Mouse (Mus musculus) hindbrain, embryonic 13.5 days (tissue): Measurements from ENCODE around the gene Rbms1. TPM values are rescaled to one million over a fixed set of nuclear protein-coding genes. Genes with fewer than 3 reads are reported as not detected.

ENCODE experiments used
- ATAC-seq: fragments of 200-750 bp; cut with Nextera tagmentation; 2 replicates; pipeline ENCODE4 v1.8.0; 2017; ENCODE audit warnings: moderate TSS enrichment; ENCODE audit not compliant: low FRiP score
- H3K27ac ChIP-seq: fragments of 300-500 bp; sonication (generic); 2 replicates; pipeline ENCODE4 v1.5.1; 2015; ENCODE audit warnings: inconsistent platforms, mild to moderate bottlenecking, moderate library complexity
- H3K27me3 ChIP-seq: fragments of 300-500 bp; sonication (generic); 2 replicates; pipeline ENCODE4 v1.6.1; 2015; ENCODE audit warnings: mild to moderate bottlenecking, inconsistent platforms
- H3K36me3 ChIP-seq: fragments of 300-500 bp; sonication (generic); 2 replicates; pipeline ENCODE4 v1.6.1; 2015; ENCODE audit warnings: mild to moderate bottlenecking, inconsistent platforms
- H3K4me1 ChIP-seq: fragments of 300-500 bp; sonication (generic); replicated peaks from 2 replicates; pipeline ENCODE4 v1.6.1; 2015; ENCODE audit warnings: inconsistent platforms
- H3K4me2 ChIP-seq: fragments of 300-500 bp; sonication (generic); 2 replicates; pipeline ENCODE4 v1.6.1; 2015; ENCODE audit warnings: inconsistent platforms, mild to moderate bottlenecking, moderate library complexity
- H3K4me3 ChIP-seq: fragments of 300-500 bp; sonication (generic); 2 replicates; pipeline ENCODE4 v1.5.1; 2015; ENCODE audit warnings: mild to moderate bottlenecking, inconsistent platforms
- H3K9ac ChIP-seq: fragments of 300-500 bp; sonication (generic); 2 replicates; pipeline ENCODE4 v1.6.1; 2015; ENCODE audit warnings: mild to moderate bottlenecking, inconsistent platforms
- H3K9me3 ChIP-seq: fragments of 300-500 bp; sonication (generic); 2 replicates; pipeline ENCODE4 v1.6.1; 2016; ENCODE audit warnings: inconsistent platforms
- WGBS: fragments of 180-500 bp; shearing (Covaris S2); methylation state at CpG from one replicate; pipeline ENCODE4 v1.1.7; 2015; 5-methylcytosine and 5-hydroxymethylcytosine counted together
- polyA plus RNA-seq: library from polyadenylated mRNA; unstranded; fragments of >200 nt; fragmentation: Nextera tagmentation; extraction: Ambion mirVana; gene quantifications from 2 replicates; pipeline ENCODE4 v1.2.1, GENCODE M21; 2015

Gene Rbms1
- polyA plus RNA-seq, 1 experiment from 2014 or later = 71.4 TPM

- Histone ChIP-seq H3K4me1 (peaks cover 24% of the 10 kb centered on the region), H3K36me3 (no peaks in the 10 kb centered on the region), H3K27ac (0 out of 2 replicates have a peak overlapping the region, but pooled peaks have one; percentile 45), H3K27me3 (no peaks in the 10 kb centered on the region), H3K9ac (no peak overlapping the region), H3K4me3 (no peak overlapping the region), H3K9me3 (no peaks in the 10 kb centered on the region), H3K4me2 (no peak overlapping the region)
- no peak for ATAC-seq
- WGBS = 75% methylated on average over 14 of the region's 14 CpGs
Measured at GRCm38 (mm10) chr2:60851057-60851718, 111.8 kb downstream of the Rbms1 start.

GRCm38 (mm10) chr2:60848478-60848877 is 114.5 kb downstream of the Rbms1 start:
- no peak overlapping the region for H3K9ac ChIP-seq
- ATAC-seq = no peak
- H3K4me2 ChIP-seq = no peak overlapping the region
- H3K27ac ChIP-seq = no peak overlapping the region
- H3K4me3 ChIP-seq = no peak overlapping the region
- 97% methylated on average over 4 of the region's 4 CpGs for WGBS
- no peaks in the 10 kb centered on the region for H3K36me3 ChIP-seq
- H3K27me3 ChIP-seq = no peaks in the 10 kb centered on the region
- H3K4me1 ChIP-seq = peaks cover 21% of the 10 kb centered on the region
- H3K9me3 ChIP-seq = no peaks in the 10 kb centered on the region

GRCm38 (mm10) chr2:60847984-60848383 is 115.0 kb downstream of the Rbms1 start:
- no peaks in the 10 kb centered on the region for H3K27me3 ChIP-seq
- no peak overlapping the region for H3K9ac ChIP-seq
- H3K4me1 ChIP-seq = peaks cover 19% of the 10 kb centered on the region
- ATAC-seq = no peak
- H3K9me3 ChIP-seq = no peaks in the 10 kb centered on the region
- WGBS = 98% methylated on average over 3 of the region's 3 CpGs
- no peak overlapping the region for H3K4me3 ChIP-seq
- no peak overlapping the region for H3K4me2 ChIP-seq
- no peaks in the 10 kb centered on the region for H3K36me3 ChIP-seq
- no peak overlapping the region for H3K27ac ChIP-seq

GRCm38 (mm10) chr2:60845316-60845894 is 117.6 kb downstream of the Rbms1 start:
- H3K36me3 ChIP-seq = no peaks in the 10 kb centered on the region
- no peak for ATAC-seq
- no peak overlapping the region for H3K4me3 ChIP-seq
- H3K27ac ChIP-seq = no peak overlapping the region
- no peak overlapping the region for H3K4me2 ChIP-seq
- H3K9me3 ChIP-seq = no peaks in the 10 kb centered on the region
- 68% methylated on average over 5 of the region's 5 CpGs for WGBS
- H3K27me3 ChIP-seq = no peaks in the 10 kb centered on the region
- H3K9ac ChIP-seq = no peak overlapping the region
- peaks cover 6% of the 10 kb centered on the region for H3K4me1 ChIP-seq

GRCm38 (mm10) chr2:60844259-60844658 is 118.7 kb downstream of the Rbms1 start:
- Histone ChIP-seq H3K9ac (no peak overlapping the region), H3K4me1 (peaks cover 6% of the 10 kb centered on the region; the same call in 1 of the 2 replicates), H3K9me3 (no peaks in the 10 kb centered on the region), H3K36me3 (no peaks in the 10 kb centered on the region), H3K27ac (no peak overlapping the region), H3K4me2 (no peak overlapping the region), H3K4me3 (no peak overlapping the region), H3K27me3 (no peaks in the 10 kb centered on the region)
- ATAC-seq = no peak
- WGBS = 90% methylated on average over 1 of the region's 1 CpGs

GRCm38 (mm10) chr2:60843633-60844032 is 119.4 kb downstream of the Rbms1 start:
- no peak for ATAC-seq
- peaks cover 11% of the 10 kb centered on the region; the same call in 1 of the 2 replicates for H3K4me1 ChIP-seq

GRCm38 (mm10) chr2:60842976-60843375 is 120.0 kb downstream of the Rbms1 start:
- no peak for ATAC-seq
- H3K9me3 ChIP-seq = no peaks in the 10 kb centered on the region
- no peaks in the 10 kb centered on the region for H3K36me3 ChIP-seq
- no peak overlapping the region for H3K27ac ChIP-seq
- no peaks in the 10 kb centered on the region for H3K27me3 ChIP-seq
- WGBS = 73% methylated on average over 4 of the region's 4 CpGs
- H3K4me3 ChIP-seq = no peak overlapping the region
- H3K9ac ChIP-seq = no peak overlapping the region
- H3K4me2 ChIP-seq = no peak overlapping the region
- H3K4me1 ChIP-seq = peaks cover 13% of the 10 kb centered on the region

More at GRCm38 (mm10) chr2:60843633-60844032, 119.4 kb downstream of the Rbms1 start:
- Histone ChIP-seq H3K4me3 (no peak overlapping the region), H3K36me3 (no peaks in the 10 kb centered on the region), H3K9ac (no peak overlapping the region), H3K27me3 (no peaks in the 10 kb centered on the region), H3K9me3 (no peaks in the 10 kb centered on the region), H3K27ac (no peak overlapping the region), H3K4me2 (no peak overlapping the region)
- 90% methylated on average over 3 of the region's 3 CpGs for WGBS

- Histone ChIP-seq H3K4me3 (no peak overlapping the region), H3K9me3 (no peaks in the 10 kb centered on the region), H3K27me3 (no peaks in the 10 kb centered on the region), H3K9ac (no peak overlapping the region), H3K4me2 (no peak overlapping the region), H3K27ac (no peak overlapping the region), H3K4me1 (peaks cover 30% of the 10 kb centered on the region), H3K36me3 (no peaks in the 10 kb centered on the region)
- WGBS = 85% methylated on average over 4 of the region's 4 CpGs
- no peak for ATAC-seq
Measured at GRCm38 (mm10) chr2:60840922-60841321, 122.1 kb downstream of the Rbms1 start.

GRCm38 (mm10) chr2:60839498-60839897 is 123.5 kb downstream of the Rbms1 start:
- no peak overlapping the region for H3K4me2 ChIP-seq
- no peak overlapping the region for H3K4me3 ChIP-seq
- no peaks in the 10 kb centered on the region for H3K9me3 ChIP-seq
- no peaks in the 10 kb centered on the region for H3K27me3 ChIP-seq
- no peak overlapping the region for H3K27ac ChIP-seq
- no peak overlapping the region for H3K9ac ChIP-seq
- ATAC-seq = no peak
- peaks cover 30% of the 10 kb centered on the region for H3K4me1 ChIP-seq
- H3K36me3 ChIP-seq = no peaks in the 10 kb centered on the region
- WGBS = 94% methylated on average over 4 of the region's 4 CpGs

- no peak overlapping the region for H3K4me3 ChIP-seq
- H3K9me3 ChIP-seq = no peaks in the 10 kb centered on the region
- no peaks in the 10 kb centered on the region for H3K27me3 ChIP-seq
- H3K36me3 ChIP-seq = no peaks in the 10 kb centered on the region
- WGBS = 67% methylated on average over 5 of the region's 5 CpGs
- H3K4me1 ChIP-seq = peaks cover 30% of the 10 kb centered on the region
- peak overlapping the region; percentile 30; the same call in 1 of the 2 replicates for H3K27ac ChIP-seq
- no peak overlapping the region for H3K4me2 ChIP-seq
- H3K9ac ChIP-seq = no peak overlapping the region
- ATAC-seq = no peak
Measured at GRCm38 (mm10) chr2:60838856-60839255, 124.1 kb downstream of the Rbms1 start.

GRCm38 (mm10) chr2:60837616-60838015 is 125.4 kb downstream of the Rbms1 start:
- H3K27ac ChIP-seq = 0 out of 2 replicates have a peak overlapping the region, but pooled peaks have one; percentile 13

GRCm38 (mm10) chr2:60836237-60836636 is 126.8 kb downstream of the Rbms1 start:
- no peaks in the 10 kb centered on the region for H3K9me3 ChIP-seq
- H3K4me2 ChIP-seq = no peak overlapping the region
- no peak for ATAC-seq
- no peaks in the 10 kb centered on the region for H3K27me3 ChIP-seq
- H3K9ac ChIP-seq = no peak overlapping the region
- H3K4me3 ChIP-seq = no peak overlapping the region
- WGBS = 89% methylated on average over 7 of the region's 7 CpGs
- peaks cover 27% of the 10 kb centered on the region for H3K4me1 ChIP-seq
- H3K36me3 ChIP-seq = no peaks in the 10 kb centered on the region
- 0 out of 2 replicates have a peak overlapping the region, but pooled peaks have one; percentile 10 for H3K27ac ChIP-seq

More at GRCm38 (mm10) chr2:60837616-60838015, 125.4 kb downstream of the Rbms1 start:
- ATAC-seq = no peak
- Histone ChIP-seq H3K36me3 (no peaks in the 10 kb centered on the region), H3K4me3 (no peak overlapping the region), H3K4me2 (no peak overlapping the region), H3K27me3 (no peaks in the 10 kb centered on the region), H3K4me1 (peaks cover 27% of the 10 kb centered on the region), H3K9me3 (no peaks in the 10 kb centered on the region), H3K9ac (no peak overlapping the region)
- 79% methylated on average over 5 of the region's 5 CpGs for WGBS

GRCm38 (mm10) chr2:60834293-60834692 is 128.7 kb downstream of the Rbms1 start:
- Histone ChIP-seq H3K4me3 (no peak overlapping the region), H3K27me3 (no peaks in the 10 kb centered on the region), H3K9me3 (no peaks in the 10 kb centered on the region), H3K36me3 (no peaks in the 10 kb centered on the region), H3K9ac (no peak overlapping the region), H3K4me1 (peaks cover 24% of the 10 kb centered on the region), H3K4me2 (no peak overlapping the region), H3K27ac (no peak overlapping the region)
- no peak for ATAC-seq
- WGBS = 76% methylated on average over 7 of the region's 7 CpGs
